Mouse (Mus musculus) midbrain, embryonic 16.5 days (tissue): ENCODE data around the gene Cdk14. TPM values are rescaled to one million over a fixed set of nuclear protein-coding genes. Genes with fewer than 3 reads are reported as not detected.
A peak's percentile ranks its signal among the peaks of the same experiment; 100 is the strongest.

ENCODE experiments used
- ATAC-seq: fragments of 200-750 bp; cut with Nextera tagmentation; 2 replicates; pipeline ENCODE4 v1.8.0; 2017; ENCODE audit warnings: moderate TSS enrichment
- H3K27ac ChIP-seq: fragments of 300-500 bp; sonication (generic); 2 replicates; pipeline ENCODE4 v1.5.1; 2014; ENCODE audit warnings: mild to moderate bottlenecking, low read length, mixed read lengths
- H3K27me3 ChIP-seq: fragments of 300-500 bp; sonication (generic); 2 replicates; pipeline ENCODE4 v1.6.1; 2014; ENCODE audit warnings: low read depth, low read length, mixed read lengths; ENCODE audit not compliant: control insufficient read depth, insufficient read depth
- H3K36me3 ChIP-seq: fragments of 300-500 bp; sonication (generic); 2 replicates; pipeline ENCODE4 v1.6.1; 2014; ENCODE audit warnings: mild to moderate bottlenecking, low read length, moderate library complexity, mixed read lengths; ENCODE audit not compliant: control insufficient read depth, insufficient read depth
- H3K4me1 ChIP-seq: fragments of 300-500 bp; sonication (generic); 2 replicates; pipeline ENCODE4 v1.6.1; 2014; ENCODE audit warnings: mild to moderate bottlenecking, low read length, mixed read lengths; ENCODE audit not compliant: control insufficient read depth, insufficient read depth
- H3K4me2 ChIP-seq: fragments of 300-500 bp; sonication (generic); 2 replicates; pipeline ENCODE4 v1.6.1; 2014; ENCODE audit warnings: mild to moderate bottlenecking, low read length, mixed read lengths
- H3K4me3 ChIP-seq: fragments of 300-500 bp; sonication (generic); 2 replicates; pipeline ENCODE4 v1.5.1; 2014; ENCODE audit warnings: low read depth, mild to moderate bottlenecking, low read length, moderate library complexity, mixed read lengths
- H3K9ac ChIP-seq: fragments of 300-500 bp; sonication (generic); 2 replicates; pipeline ENCODE4 v1.6.1; 2014; ENCODE audit warnings: low read depth, low read length, mixed read lengths
- H3K9me3 ChIP-seq: fragments of 300-500 bp; sonication (generic); replicated peaks from 2 replicates; pipeline ENCODE4 v1.6.1; 2014; ENCODE audit warnings: mild to moderate bottlenecking, low read length, mixed read lengths; ENCODE audit not compliant: control insufficient read depth, poor library complexity, severe bottlenecking
- WGBS: fragments of 180-500 bp; shearing (Covaris S2); extraction: QIAGEN DNeasy Blood & Tissue Kit; methylation state at CpG from one replicate; pipeline ENCODE4 v1.1.7; 2014; 5-methylcytosine and 5-hydroxymethylcytosine counted together
- polyA plus RNA-seq: library from polyadenylated mRNA; unstranded; fragments of >200 nt; fragmentation: Nextera tagmentation; extraction: Ambion mirVana; gene quantifications from 2 replicates; pipeline ENCODE4 v1.2.1, GENCODE M21; 2015

Cdk14 gene
- polyA plus RNA-seq, 1 experiment from 2014 or later, result 44.6 TPM

GRCm38 (mm10) chr5:5401986-5402385, 18.1 kb downstream of the Cdk14 start:
- H3K27ac ChIP-seq, result no peak overlapping the region
- no peak overlapping the region for H3K4me3 ChIP-seq
- no peaks in the 10 kb centered on the region for H3K27me3 ChIP-seq
- 34% methylated on average over 4 of the region's 4 CpGs for WGBS
- H3K9me3 ChIP-seq, result no peaks in the 10 kb centered on the region
- H3K9ac ChIP-seq, result no peak overlapping the region
- no peaks in the 10 kb centered on the region for H3K4me1 ChIP-seq
- H3K4me2 ChIP-seq, result no peak overlapping the region
- H3K36me3 ChIP-seq, result no peaks in the 10 kb centered on the region
- ATAC-seq, result no peak

DNA sequence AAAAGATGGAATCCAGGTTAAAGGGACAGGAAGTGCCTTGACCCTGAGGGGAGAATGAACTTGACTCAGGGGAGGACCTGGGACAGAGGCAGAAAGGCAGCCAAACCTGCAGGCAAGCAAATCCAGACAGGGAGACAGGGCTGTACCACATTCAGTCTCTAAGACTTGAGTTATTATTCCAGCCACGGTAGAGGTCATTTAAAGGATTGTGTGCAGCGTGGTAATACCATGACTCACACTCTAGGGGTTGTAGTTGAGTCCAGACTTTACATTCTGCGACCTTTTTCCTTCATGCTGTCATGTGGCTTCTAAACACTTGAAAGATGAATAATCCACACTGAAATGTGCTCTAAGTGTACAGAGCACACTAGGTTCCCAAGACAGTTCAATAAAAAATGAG, 27.3 kb downstream of the Cdk14 start:
- ATAC-seq, result no peak
- WGBS, result 49% methylated on average over 3 of the region's 3 CpGs
- H3K4me3 ChIP-seq, result no peak overlapping the region
- no peak overlapping the region for H3K27ac ChIP-seq
- H3K9ac ChIP-seq, result no peak overlapping the region
- no peaks in the 10 kb centered on the region for H3K36me3 ChIP-seq
- H3K27me3 ChIP-seq, result no peaks in the 10 kb centered on the region
- H3K9me3 ChIP-seq, result no peaks in the 10 kb centered on the region
- no peaks in the 10 kb centered on the region for H3K4me1 ChIP-seq
- H3K4me2 ChIP-seq, result no peak overlapping the region

- 5% methylated on average over 23 of the region's 23 CpGs for WGBS
- H3K9me3 ChIP-seq, result no peaks in the 10 kb centered on the region
- peak overlapping the region; percentile 91 for H3K4me2 ChIP-seq
- H3K27me3 ChIP-seq, result no peaks in the 10 kb centered on the region
- peak overlapping the region; percentile 84 for H3K4me3 ChIP-seq
- ATAC-seq, result peak; percentile 2; the same call in 1 of the 2 replicates
- peak overlapping the region; percentile 79 for H3K9ac ChIP-seq
- H3K36me3 ChIP-seq, result no peaks in the 10 kb centered on the region
- H3K27ac ChIP-seq, result peak overlapping the region; percentile 90
- H3K4me1 ChIP-seq, result peaks cover 19% of the 10 kb centered on the region
Observed at GRCm38 (mm10) chr5:5380731-5381718, 39.1 kb downstream of the Cdk14 start.

GRCm38 (mm10) chr5:5379870-5380730, 40.0 kb downstream of the Cdk14 start:
- H3K4me1 ChIP-seq, result peaks cover 19% of the 10 kb centered on the region
- H3K4me2 ChIP-seq, result peak overlapping the region; percentile 91
- peak overlapping the region; percentile 79 for H3K9ac ChIP-seq
- H3K27me3 ChIP-seq, result no peaks in the 10 kb centered on the region
- ATAC-seq, result peak; percentile 96
- peak overlapping the region; percentile 90 for H3K27ac ChIP-seq
- H3K9me3 ChIP-seq, result no peaks in the 10 kb centered on the region
- under 1% methylated on average over 87 of the region's 128 CpGs for WGBS
- H3K36me3 ChIP-seq, result no peaks in the 10 kb centered on the region
- H3K4me3 ChIP-seq, result peak overlapping the region; percentile 84

GRCm38 (mm10) chr5:5379501-5379869, 40.6 kb downstream of the Cdk14 start:
- ATAC-seq, result no peak
- Histone ChIP-seq H3K9me3 (no peaks in the 10 kb centered on the region), H3K4me1 (peaks cover 19% of the 10 kb centered on the region), H3K36me3 (no peaks in the 10 kb centered on the region), H3K27ac (peak overlapping the region; percentile 90), H3K27me3 (no peaks in the 10 kb centered on the region), H3K4me3 (peak overlapping the region; percentile 84), H3K4me2 (peak overlapping the region; percentile 91), H3K9ac (peak overlapping the region; percentile 79)
- under 1% methylated on average over 14 of the region's 14 CpGs for WGBS

DNA sequence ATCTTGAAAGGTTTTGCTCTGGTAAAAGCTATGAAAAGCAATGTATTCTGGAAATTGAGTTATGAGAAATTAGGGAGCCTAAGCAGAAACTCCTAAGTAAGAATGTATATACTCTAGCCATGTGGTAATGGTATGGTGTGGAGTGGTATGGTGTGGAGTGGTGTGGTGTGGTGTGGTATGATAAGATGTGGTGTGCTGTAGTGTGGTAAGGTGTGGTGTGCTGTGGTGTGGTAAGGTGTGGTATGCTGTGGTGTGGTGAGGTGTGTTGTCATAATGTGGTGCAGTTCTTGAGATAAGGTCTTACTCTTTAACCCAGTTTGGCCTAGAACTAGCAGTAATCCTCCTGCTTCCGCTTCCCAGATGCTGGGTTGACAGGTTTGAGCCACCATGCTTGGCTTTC, 45.7 kb downstream of the Cdk14 start:
- no peak for ATAC-seq
- 100% methylated on average over 1 of the region's 1 CpGs for WGBS
- H3K4me3 ChIP-seq, result no peak overlapping the region
- no peaks in the 10 kb centered on the region for H3K27me3 ChIP-seq
- no peak overlapping the region for H3K9ac ChIP-seq
- no peak overlapping the region for H3K4me2 ChIP-seq
- no peaks in the 10 kb centered on the region for H3K36me3 ChIP-seq
- peaks cover 24% of the 10 kb centered on the region for H3K4me1 ChIP-seq
- H3K27ac ChIP-seq, result no peak overlapping the region
- H3K9me3 ChIP-seq, result no peaks in the 10 kb centered on the region

- H3K4me1 ChIP-seq, result peaks cover 18% of the 10 kb centered on the region
- no peaks in the 10 kb centered on the region for H3K27me3 ChIP-seq
- no peak overlapping the region for H3K4me3 ChIP-seq
- H3K9ac ChIP-seq, result no peak overlapping the region
- no peak for ATAC-seq
- 23% methylated on average over 7 of the region's 7 CpGs for WGBS
- no peaks in the 10 kb centered on the region for H3K36me3 ChIP-seq
- peak overlapping the region; percentile 41 for H3K27ac ChIP-seq
- H3K9me3 ChIP-seq, result no peaks in the 10 kb centered on the region
- no peak overlapping the region for H3K4me2 ChIP-seq
Observed at GRCm38 (mm10) chr5:5373541-5373940, 46.6 kb downstream of the Cdk14 start.

DNA sequence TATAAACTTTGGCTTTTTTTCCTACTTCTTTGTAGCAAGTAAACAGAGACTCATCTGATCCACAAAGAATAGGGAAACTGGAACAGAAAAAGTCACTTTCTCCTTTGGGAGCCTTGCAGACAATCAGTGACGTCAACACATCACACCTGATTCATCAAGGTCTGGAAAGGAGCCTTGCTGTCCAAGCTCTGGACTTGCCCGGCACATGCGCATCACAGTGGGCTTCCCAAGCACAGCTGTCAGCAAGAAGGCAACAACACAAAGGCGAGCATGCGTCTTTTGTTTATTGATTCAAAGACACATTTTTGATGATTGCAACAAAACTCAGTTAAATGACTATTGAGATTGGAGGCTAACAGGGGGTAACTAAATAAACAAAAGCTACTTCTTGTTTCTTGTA, 47.2 kb downstream of the Cdk14 start:
- no peak overlapping the region for H3K4me3 ChIP-seq
- 37% methylated on average over 5 of the region's 5 CpGs for WGBS
- no peak for ATAC-seq
- H3K4me1 ChIP-seq, result peaks cover 12% of the 10 kb centered on the region
- no peaks in the 10 kb centered on the region for H3K9me3 ChIP-seq
- H3K36me3 ChIP-seq, result no peaks in the 10 kb centered on the region
- no peak overlapping the region for H3K9ac ChIP-seq
- no peak overlapping the region for H3K4me2 ChIP-seq
- no peak overlapping the region for H3K27ac ChIP-seq
- H3K27me3 ChIP-seq, result no peaks in the 10 kb centered on the region
